Mouse (Mus musculus): Measurements from ENCODE around the gene Ces1b. TPM values are rescaled to one million over a fixed set of nuclear protein-coding genes. Genes with fewer than 3 reads are reported as not detected.
A peak's percentile ranks its signal among the peaks of the same experiment; 100 is the strongest.

Ces1b gene
- not detected in 2 replicates for polyA plus RNA-seq (2014; fragmentation: Nextera tagmentation; extraction: Ambion mirVana)

DNA sequence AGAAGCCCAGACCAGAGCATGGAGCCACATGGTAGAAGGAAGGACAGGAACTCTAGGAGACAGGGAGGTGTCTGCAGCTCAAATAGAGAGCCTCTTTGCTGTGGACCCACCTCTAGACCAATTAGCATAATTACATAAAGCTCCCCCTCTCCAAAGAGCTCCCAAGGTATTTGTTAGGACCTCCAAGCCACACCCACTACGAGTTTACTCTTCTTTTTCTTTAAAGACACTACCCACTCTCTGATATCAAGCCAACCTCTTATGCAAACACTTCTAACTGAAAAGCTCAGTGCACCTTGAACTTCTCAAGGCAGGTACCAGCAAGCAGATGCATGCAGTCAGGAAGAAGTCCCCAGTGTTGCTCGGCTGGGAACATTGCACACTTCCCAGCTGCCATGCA lies at the start of gene Ces1b:
Gene Ces1b, minus strand, starts transcription at position 131 of the 400 bp plus-strand sequence.
- Histone ChIP-seq H3K4me2 (ENCODE audit: low read length) (no peak within 1 kb of the TSS), H3K36me3 (ENCODE audit: control insufficient read depth, insufficient read depth, low read length) (no peaks in the 10 kb centered on the region), H3K4me1 (ENCODE audit: control insufficient read depth, insufficient read depth, low read length) (no peaks in the 10 kb centered on the region), H3K27ac (ENCODE audit: low read depth, low read length) (no peak within 1 kb of the TSS), H3K4me3 (ENCODE audit: low read depth, low read length) (no peak within 1 kb of the TSS), H3K27me3 (replicated peaks; ENCODE audit: control insufficient read depth, insufficient read depth, low read length) (no peaks in the 10 kb centered on the region), H3K9ac (ENCODE audit: low read length) (no peak within 1 kb of the TSS), H3K9me3 (replicated peaks; ENCODE audit: control insufficient read depth, low read length) (no peaks in the 10 kb centered on the region)
- no peak for ATAC-seq
- WGBS, result 70% methylated on average over 2 of the region's 2 CpGs
- DNase-seq (ENCODE audit: low spot score), result no peak

DNA sequence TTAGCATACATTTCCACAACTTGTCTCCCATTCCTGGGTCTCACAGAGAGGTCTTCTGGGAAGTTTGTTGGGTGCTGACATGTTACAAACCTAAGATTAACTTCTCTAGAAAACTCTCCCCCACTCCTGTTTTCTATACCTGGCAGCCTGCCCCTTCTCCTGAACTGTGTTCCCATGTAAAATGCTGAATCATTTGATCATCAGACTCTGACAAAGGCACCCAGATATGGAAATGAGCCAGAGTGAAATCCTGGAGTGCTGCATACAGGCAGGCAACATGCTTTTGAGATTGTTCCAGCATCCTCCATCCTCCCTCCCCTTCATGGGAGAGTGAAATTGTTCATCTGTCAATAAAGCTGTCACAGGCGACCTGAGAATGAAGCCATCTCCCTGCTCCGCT lies 46.7 kb upstream of the Ces1b start:
- Histone ChIP-seq H3K27ac (ENCODE audit: low read depth, low read length) (no peak overlapping the region), H3K36me3 (ENCODE audit: control insufficient read depth, insufficient read depth, low read length) (no peaks in the 10 kb centered on the region), H3K9ac (ENCODE audit: low read length) (no peak overlapping the region), H3K4me1 (ENCODE audit: control insufficient read depth, insufficient read depth, low read length) (no peaks in the 10 kb centered on the region), H3K27me3 (replicated peaks; ENCODE audit: control insufficient read depth, insufficient read depth, low read length) (no peaks in the 10 kb centered on the region), H3K4me3 (ENCODE audit: low read depth, low read length) (no peak overlapping the region), H3K9me3 (replicated peaks; ENCODE audit: control insufficient read depth, low read length) (no peaks in the 10 kb centered on the region), H3K4me2 (ENCODE audit: low read length) (no peak overlapping the region)
- 75% methylated on average over 2 of the region's 2 CpGs for WGBS
- ATAC-seq (no peak), DNase-seq (ENCODE audit: low spot score) (no peak)

DNA sequence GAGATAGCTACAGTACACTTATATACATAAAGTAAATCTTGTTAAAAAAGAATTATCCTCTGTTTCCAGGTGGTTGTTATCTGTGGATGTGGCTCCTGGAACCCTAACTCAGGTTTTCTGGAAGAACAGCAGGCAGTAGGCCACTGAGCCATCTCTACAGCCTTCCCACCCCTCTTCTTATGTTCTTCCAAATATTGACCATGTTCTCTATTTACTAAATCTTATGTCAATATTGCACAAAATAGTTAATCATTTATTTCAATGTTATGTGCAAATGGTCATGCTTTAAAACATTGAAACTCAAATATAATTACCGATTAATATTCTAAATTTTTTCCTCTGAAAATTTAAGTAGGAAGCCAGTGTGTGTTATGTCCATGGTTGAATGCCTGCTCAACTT lies 42.2 kb upstream of the Ces1b start:
- DNase-seq (ENCODE audit: low spot score) (no peak), ATAC-seq (no peak)
- Histone ChIP-seq H3K4me2 (ENCODE audit: low read length) (no peak overlapping the region), H3K9ac (ENCODE audit: low read length) (no peak overlapping the region), H3K4me3 (ENCODE audit: low read depth, low read length) (no peak overlapping the region), H3K27me3 (replicated peaks; ENCODE audit: control insufficient read depth, insufficient read depth, low read length) (no peaks in the 10 kb centered on the region), H3K9me3 (replicated peaks; ENCODE audit: control insufficient read depth, low read length) (no peaks in the 10 kb centered on the region), H3K36me3 (ENCODE audit: control insufficient read depth, insufficient read depth, low read length) (no peaks in the 10 kb centered on the region), H3K4me1 (ENCODE audit: control insufficient read depth, insufficient read depth, low read length) (no peaks in the 10 kb centered on the region), H3K27ac (ENCODE audit: low read depth, low read length) (no peak overlapping the region)
- 96% methylated on average over 1 of the region's 1 CpGs for WGBS

DNA sequence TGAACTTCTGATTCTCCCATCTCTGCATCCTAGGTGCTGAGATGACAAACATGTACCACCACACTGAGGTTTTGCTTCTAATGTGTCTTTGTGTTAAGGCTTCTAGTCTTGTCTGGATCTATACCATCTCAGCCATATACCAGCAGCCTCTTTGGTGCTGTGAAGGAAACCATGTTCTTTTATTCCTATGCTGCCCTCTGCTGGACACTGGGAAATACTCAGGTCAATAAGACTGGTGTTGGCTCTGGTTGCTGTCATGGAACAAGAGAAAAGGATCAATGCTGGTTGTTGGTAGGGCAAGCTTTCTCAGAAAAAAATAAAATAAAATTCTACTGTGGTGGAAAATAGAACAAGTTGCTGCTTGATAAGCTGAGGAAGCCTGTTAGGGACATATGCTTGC lies 15.6 kb upstream of the Ces1b start:
- no peak overlapping the region for H3K27ac ChIP-seq (ENCODE audit: low read depth, low read length)
- DNase-seq (ENCODE audit: low spot score) (peak; percentile 73), ATAC-seq (no peak)
- no peaks in the 10 kb centered on the region for H3K27me3 ChIP-seq (replicated peaks; ENCODE audit: control insufficient read depth, insufficient read depth, low read length)
- no peak overlapping the region for H3K4me2 ChIP-seq (ENCODE audit: low read length)
- H3K4me3 ChIP-seq (ENCODE audit: low read depth, low read length), result no peak overlapping the region
- H3K9ac ChIP-seq (ENCODE audit: low read length), result no peak overlapping the region
- H3K36me3 ChIP-seq (ENCODE audit: control insufficient read depth, insufficient read depth, low read length), result no peaks in the 10 kb centered on the region
- no peaks in the 10 kb centered on the region for H3K9me3 ChIP-seq (replicated peaks; ENCODE audit: control insufficient read depth, low read length)
- H3K4me1 ChIP-seq (ENCODE audit: control insufficient read depth, insufficient read depth, low read length), result no peaks in the 10 kb centered on the region

DNA sequence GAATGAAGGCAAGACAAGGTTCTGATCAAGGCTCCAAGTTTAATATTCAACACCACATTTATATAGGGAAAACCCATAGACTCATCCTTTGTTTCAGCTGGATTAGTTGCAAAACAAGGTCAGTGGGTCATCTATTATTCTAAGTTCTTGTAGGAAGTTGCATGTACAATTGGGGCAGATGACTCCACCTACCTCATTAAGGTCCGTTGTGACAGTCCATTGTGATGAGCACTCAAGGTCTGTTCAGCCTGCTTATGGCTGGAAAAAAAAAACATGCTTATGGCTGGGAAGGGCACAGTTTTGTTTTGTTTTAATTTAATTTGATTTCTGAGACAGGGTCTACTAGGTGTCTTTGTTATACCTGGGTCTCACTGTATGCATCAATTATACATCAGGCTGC lies 11.5 kb upstream of the Ces1b start:
- ATAC-seq, result no peak
- Histone ChIP-seq H3K4me3 (ENCODE audit: low read depth, low read length) (no peak overlapping the region), H3K4me2 (ENCODE audit: low read length) (no peak overlapping the region), H3K9me3 (replicated peaks; ENCODE audit: control insufficient read depth, low read length) (no peaks in the 10 kb centered on the region), H3K9ac (ENCODE audit: low read length) (no peak overlapping the region), H3K27me3 (replicated peaks; ENCODE audit: control insufficient read depth, insufficient read depth, low read length) (no peaks in the 10 kb centered on the region), H3K27ac (ENCODE audit: low read depth, low read length) (no peak overlapping the region), H3K4me1 (ENCODE audit: control insufficient read depth, insufficient read depth, low read length) (no peaks in the 10 kb centered on the region), H3K36me3 (ENCODE audit: control insufficient read depth, insufficient read depth, low read length) (no peaks in the 10 kb centered on the region)
- no peak for DNase-seq (ENCODE audit: low spot score)
- 58% methylated on average over 1 of the region's 1 CpGs for WGBS

DNA sequence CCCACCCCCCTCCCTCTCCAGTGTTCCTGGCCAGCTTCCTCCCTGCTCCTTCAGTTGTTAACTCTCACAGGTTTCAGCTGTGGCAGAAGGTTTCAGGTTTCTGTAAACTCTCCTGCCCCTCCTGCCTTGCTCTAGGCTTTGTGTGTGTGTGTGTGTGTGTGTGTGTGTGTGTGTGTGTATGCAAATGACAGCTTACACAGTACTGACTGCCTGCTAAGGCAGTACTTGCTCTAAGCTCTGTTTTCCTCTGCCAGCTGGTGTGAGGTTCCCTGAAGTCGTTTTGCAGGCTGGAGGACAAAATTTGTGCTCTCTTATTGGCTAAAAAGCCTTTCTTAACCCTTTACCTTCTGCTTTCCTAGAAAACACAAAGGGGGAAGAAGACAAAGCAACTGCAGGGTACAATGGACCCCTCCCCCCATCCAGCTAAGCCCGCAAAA lies 8.9 kb upstream of the Ces1b start:
- no peaks in the 10 kb centered on the region for H3K9me3 ChIP-seq (replicated peaks; ENCODE audit: control insufficient read depth, low read length)
- ATAC-seq (peak; percentile 62; the same call in 1 of the 2 replicates), DNase-seq (ENCODE audit: low spot score) (peak; percentile 21)
- H3K27ac ChIP-seq (ENCODE audit: low read depth, low read length), result no peak overlapping the region
- H3K27me3 ChIP-seq (replicated peaks; ENCODE audit: control insufficient read depth, insufficient read depth, low read length), result no peaks in the 10 kb centered on the region
- no peak overlapping the region for H3K9ac ChIP-seq (ENCODE audit: low read length)
- H3K4me2 ChIP-seq (ENCODE audit: low read length), result no peak overlapping the region
- H3K4me1 ChIP-seq (ENCODE audit: control insufficient read depth, insufficient read depth, low read length), result no peaks in the 10 kb centered on the region
- H3K36me3 ChIP-seq (ENCODE audit: control insufficient read depth, insufficient read depth, low read length), result no peaks in the 10 kb centered on the region
- no peak overlapping the region for H3K4me3 ChIP-seq (ENCODE audit: low read depth, low read length)
- 5% methylated on average over 2 of the region's 2 CpGs for WGBS

DNA sequence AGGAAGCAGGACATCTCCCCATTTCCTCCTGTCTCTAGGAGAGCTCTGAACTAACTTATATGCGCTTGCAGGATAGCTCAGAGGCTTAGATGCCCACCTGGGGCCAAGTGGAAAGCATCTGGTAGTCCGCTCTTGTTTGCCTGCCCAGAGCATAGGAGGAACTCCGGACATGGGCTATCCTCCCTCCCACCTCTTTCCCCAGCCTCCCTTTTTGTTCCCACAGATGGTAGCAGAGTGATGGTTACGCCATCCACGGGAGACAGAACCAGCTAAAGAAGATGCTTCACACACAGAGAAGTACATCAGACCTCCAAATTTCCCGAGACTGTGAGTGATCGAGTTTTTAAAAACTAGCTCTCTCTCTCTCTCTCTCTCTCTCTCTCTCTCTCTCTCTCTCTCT lies 8.4 kb upstream of the Ces1b start:
- Histone ChIP-seq H3K36me3 (ENCODE audit: control insufficient read depth, insufficient read depth, low read length) (no peaks in the 10 kb centered on the region), H3K4me2 (ENCODE audit: low read length) (no peak overlapping the region), H3K27me3 (replicated peaks; ENCODE audit: control insufficient read depth, insufficient read depth, low read length) (no peaks in the 10 kb centered on the region), H3K4me3 (ENCODE audit: low read depth, low read length) (no peak overlapping the region), H3K27ac (ENCODE audit: low read depth, low read length) (no peak overlapping the region), H3K9ac (ENCODE audit: low read length) (peak overlapping the region; percentile 25; the same call in 1 of the 2 replicates), H3K4me1 (ENCODE audit: control insufficient read depth, insufficient read depth, low read length) (no peaks in the 10 kb centered on the region), H3K9me3 (replicated peaks; ENCODE audit: control insufficient read depth, low read length) (no peaks in the 10 kb centered on the region)
- WGBS, result 25% methylated on average over 7 of the region's 7 CpGs
- no peak for DNase-seq (ENCODE audit: low spot score)
- ATAC-seq, result no peak

DNA sequence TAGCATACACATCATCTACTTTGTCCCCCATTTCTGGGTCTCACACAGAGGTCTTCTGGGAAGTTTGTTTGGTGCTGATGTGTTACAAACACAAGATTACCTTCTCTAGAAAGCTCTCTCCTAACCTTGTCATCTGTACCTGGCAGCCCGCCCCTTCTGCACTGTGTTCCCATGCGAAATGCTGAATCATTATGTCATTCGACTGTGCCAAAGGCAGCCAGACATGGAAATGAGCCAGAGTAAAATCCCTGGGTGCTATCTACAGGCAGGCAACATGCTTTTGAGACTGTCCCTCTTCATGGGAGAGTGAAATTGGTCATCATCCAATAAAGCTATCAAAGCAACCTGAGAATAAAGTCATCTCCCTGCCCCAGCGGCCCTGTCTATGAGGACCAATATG lies 4.6 kb downstream of the Ces1b start:
- no peaks in the 10 kb centered on the region for H3K27me3 ChIP-seq (replicated peaks; ENCODE audit: control insufficient read depth, insufficient read depth, low read length)
- no peaks in the 10 kb centered on the region for H3K4me1 ChIP-seq (ENCODE audit: control insufficient read depth, insufficient read depth, low read length)
- H3K4me2 ChIP-seq (ENCODE audit: low read length), result no peak overlapping the region
- no peak overlapping the region for H3K4me3 ChIP-seq (ENCODE audit: low read depth, low read length)
- 87% methylated on average over 4 of the region's 4 CpGs for WGBS
- ATAC-seq, result no peak
- no peaks in the 10 kb centered on the region for H3K36me3 ChIP-seq (ENCODE audit: control insufficient read depth, insufficient read depth, low read length)
- no peak for DNase-seq (ENCODE audit: low spot score)
- no peaks in the 10 kb centered on the region for H3K9me3 ChIP-seq (replicated peaks; ENCODE audit: control insufficient read depth, low read length)
- H3K27ac ChIP-seq (ENCODE audit: low read depth, low read length), result no peak overlapping the region
- no peak overlapping the region for H3K9ac ChIP-seq (ENCODE audit: low read length)

DNA sequence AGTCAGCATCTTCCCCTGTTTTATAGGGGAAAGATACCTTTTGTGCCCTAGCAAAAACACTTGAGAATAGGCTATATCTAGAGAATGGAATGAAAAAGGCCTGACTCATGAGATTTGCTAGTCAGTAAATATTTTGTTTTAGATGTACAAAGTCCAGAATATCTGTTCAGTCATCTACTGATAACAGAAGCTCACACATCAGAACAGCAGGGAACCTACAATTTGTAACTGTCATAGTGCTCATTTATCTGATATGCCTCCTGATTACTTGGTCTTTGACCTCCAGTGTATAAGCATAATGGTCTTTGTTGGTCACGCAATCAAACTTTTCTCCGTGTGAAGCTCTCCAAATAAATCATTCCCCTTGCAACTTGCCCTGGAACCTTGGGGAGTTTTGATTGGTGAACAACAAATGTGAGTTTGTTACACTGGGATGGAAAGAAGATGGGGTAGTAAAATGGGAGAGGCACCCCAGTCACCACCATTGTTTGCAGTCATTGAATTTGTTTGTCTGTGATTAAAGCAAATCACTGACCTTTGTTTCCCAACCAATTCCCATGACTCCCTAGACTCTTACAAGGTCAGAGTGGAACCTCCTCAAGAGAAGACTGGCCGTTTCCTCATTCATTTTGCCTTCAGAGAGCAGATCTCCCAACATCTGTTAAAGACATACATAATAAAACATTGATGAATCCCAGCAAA lies 16.2 kb downstream of the Ces1b start:
- H3K27ac ChIP-seq (ENCODE audit: low read depth, low read length), result no peak overlapping the region
- WGBS, result 72% methylated on average over 3 of the region's 3 CpGs
- ATAC-seq (no peak), DNase-seq (ENCODE audit: low spot score) (no peak)
- H3K36me3 ChIP-seq (ENCODE audit: control insufficient read depth, insufficient read depth, low read length), result no peaks in the 10 kb centered on the region
- no peaks in the 10 kb centered on the region for H3K27me3 ChIP-seq (replicated peaks; ENCODE audit: control insufficient read depth, insufficient read depth, low read length)
- H3K4me2 ChIP-seq (ENCODE audit: low read length), result no peak overlapping the region
- no peaks in the 10 kb centered on the region for H3K9me3 ChIP-seq (replicated peaks; ENCODE audit: control insufficient read depth, low read length)
- no peaks in the 10 kb centered on the region for H3K4me1 ChIP-seq (ENCODE audit: control insufficient read depth, insufficient read depth, low read length)
- H3K4me3 ChIP-seq (ENCODE audit: low read depth, low read length), result no peak overlapping the region
- no peak overlapping the region for H3K9ac ChIP-seq (ENCODE audit: low read length)

Data from forebrain, embryonic 14.5 days (tissue).